Mouse (Mus musculus) c-Kit-positive CD71-positive TER-119-negative erythroid progenitor cells, embryonic 14.5 days (primary cell): ENCODE data around the gene Trappc2l.

ENCODE experiments used
- DNase-seq: peaks from one replicate; pipeline ENCODE4 v3.0.0-alpha.2; 2013; ENCODE audit warnings: low read depth

Trappc2l gene

GRCm38 (mm10) chr8:122656056-122656999 lies 44.9 kb downstream of the Trappc2l start:
- no peak for DNase-seq

GRCm38 (mm10) chr8:122658149-122658806 lies 46.8 kb downstream of the Trappc2l start:
- no peak for DNase-seq

GRCm38 (mm10) chr8:122658807-122659160 lies 47.3 kb downstream of the Trappc2l start:
- no peak for DNase-seq

GRCm38 (mm10) chr8:122660022-122660421 lies 48.6 kb downstream of the Trappc2l start:
- no peak for DNase-seq

- no peak for DNase-seq
Observed at GRCm38 (mm10) chr8:122661138-122661537, 49.7 kb downstream of the Trappc2l start.

- DNase-seq: no peak
Observed at GRCm38 (mm10) chr8:122661894-122662293, 50.5 kb downstream of the Trappc2l start.

GRCm38 (mm10) chr8:122663106-122663505 lies 51.7 kb downstream of the Trappc2l start:
- no peak for DNase-seq

- DNase-seq: no peak
Observed at GRCm38 (mm10) chr8:122663670-122664069, 52.2 kb downstream of the Trappc2l start.

GRCm38 (mm10) chr8:122665221-122665620 lies 53.8 kb downstream of the Trappc2l start:
- DNase-seq: no peak

GRCm38 (mm10) chr8:122665667-122666316 lies 54.4 kb downstream of the Trappc2l start:
- DNase-seq: no peak
